Mouse (Mus musculus) induced T-regulatory cell, adult 2 months (primary cell): ENCODE data around the gene Vmn1r189.
"Not testable (repeated sequence)": the region's sequence is repeated elsewhere in the genome, so short reads cannot be mapped to it uniquely, and the experiment has no call there.

Experiments
- DNase-seq: peaks from one replicate; pipeline ENCODE4 v3.0.0-alpha.2; 2012; ENCODE audit warnings: low read depth

The Vmn1r189 gene

GRCm38 (mm10) chr13:22105724-22106123, at the start of gene Vmn1r189:
Gene Vmn1r189 (minus strand): TSS chr13:22105824.
- not testable (repeated sequence) for DNase-seq

GRCm38 (mm10) chr13:22136495-22137293, 31.1 kb upstream of the Vmn1r189 start:
- DNase-seq, result not testable (repeated sequence)

GRCm38 (mm10) chr13:22084140-22084539, 21.5 kb downstream of the Vmn1r189 start, which contains the start of gene Vmn1r188:
Gene Vmn1r188 (plus strand): TSS chr13:22084440.
- not testable (repeated sequence) for DNase-seq

DNA sequence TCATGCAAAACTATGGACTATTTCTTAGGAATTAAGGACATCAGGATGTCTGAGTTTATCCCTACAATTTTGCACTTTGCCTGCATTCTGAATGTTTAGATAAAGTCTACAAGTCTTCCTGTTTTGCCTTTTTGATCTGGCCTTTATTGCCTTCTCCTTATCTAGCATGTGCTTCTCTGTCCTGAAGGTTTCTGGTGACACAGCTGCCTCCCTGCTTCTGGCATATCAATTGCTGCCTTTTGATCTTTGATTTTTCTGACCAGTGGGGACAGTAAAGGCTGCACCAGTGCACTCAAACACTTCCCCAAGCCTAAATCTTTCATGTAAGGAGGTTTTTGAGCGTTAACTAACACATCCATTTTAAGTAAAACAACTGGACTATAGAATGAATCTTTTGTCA, 42.2 kb downstream of the Vmn1r189 start:
- DNase-seq, result no peak

DNA sequence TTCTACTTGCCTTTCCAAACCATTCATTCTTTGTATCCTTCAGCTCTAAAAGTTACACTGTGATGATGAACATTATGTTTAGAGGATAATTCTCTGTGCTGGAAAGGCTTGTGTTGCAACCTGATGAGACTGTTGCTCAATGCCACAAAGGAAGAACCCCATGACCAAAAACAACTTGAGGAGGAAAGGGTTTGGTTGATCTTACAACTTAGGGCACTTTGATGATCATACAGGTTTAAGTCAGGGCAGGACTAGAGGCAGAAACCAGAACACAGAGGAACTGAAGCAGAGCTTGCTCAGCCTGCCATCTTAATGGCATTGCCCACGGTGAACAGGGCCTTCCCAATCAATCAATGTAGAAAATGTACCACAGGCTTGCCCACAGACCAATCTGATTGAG, 44.2 kb downstream of the Vmn1r189 start:
- DNase-seq, result no peak

- DNase-seq, result no peak
Observed at GRCm38 (mm10) chr13:22053754-22054153, 51.9 kb downstream of the Vmn1r189 start.

- no peak for DNase-seq
Observed at GRCm38 (mm10) chr13:22051523-22051859, 54.1 kb downstream of the Vmn1r189 start.

DNA sequence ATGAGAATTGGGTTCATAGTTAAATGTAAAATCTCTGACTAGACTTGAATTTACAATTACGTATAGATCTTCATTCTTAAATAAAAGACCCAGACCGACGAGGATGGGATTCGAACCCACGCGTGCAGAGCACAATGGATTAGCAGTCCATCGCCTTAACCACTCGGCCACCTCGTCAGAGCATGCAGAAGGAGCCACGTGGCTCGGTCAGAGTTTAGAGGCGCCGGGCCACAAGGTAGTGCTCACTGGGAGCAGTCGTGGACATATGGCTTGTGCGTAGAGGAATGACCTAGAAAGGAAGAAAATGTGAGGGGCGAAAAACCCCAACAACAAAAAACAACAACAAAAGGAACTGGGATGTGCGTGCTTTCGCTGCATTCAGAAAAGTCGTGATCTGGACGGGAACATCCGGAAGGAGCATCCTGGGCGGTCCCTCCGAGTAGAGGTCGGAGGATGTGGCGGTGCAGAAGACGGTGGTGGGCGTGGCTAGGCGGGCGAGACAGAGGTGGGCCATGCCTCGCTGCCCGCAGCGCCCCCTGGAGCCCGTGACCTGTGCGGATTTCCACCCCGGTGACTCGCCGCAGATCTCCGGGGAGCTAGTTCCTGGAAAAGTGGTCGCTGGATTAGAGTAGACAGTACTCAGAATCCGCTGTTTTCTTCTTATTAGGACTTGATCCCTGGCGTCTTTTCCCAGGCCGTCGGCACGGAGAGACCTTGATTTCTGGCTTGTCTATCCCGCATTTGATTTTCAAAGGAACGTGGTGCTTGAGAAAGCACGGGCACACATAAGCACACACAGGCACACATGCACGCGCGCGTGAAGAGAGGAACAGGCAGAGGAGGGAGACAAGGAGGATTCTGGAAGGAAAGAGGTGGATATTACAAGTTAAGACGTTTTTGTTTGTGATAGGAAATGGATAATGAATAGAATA, 54.8 kb downstream of the Vmn1r189 start:
- peak; percentile 93 for DNase-seq
